Mouse (Mus musculus): Measurements from ENCODE around the gene Sec23b.
A peak's percentile ranks its signal among the peaks of the same experiment; 100 is the strongest.
"Not testable (repeated sequence)": the region's sequence is repeated elsewhere in the genome, so short reads cannot be mapped to it uniquely, and the experiment has no call there.

Sec23b gene

GRCm38 (mm10) chr2:144555820-144556552 is at the start of gene Sec23b:
Sec23b (plus strand) TSS chr2:144556229.
- peak; percentile 94 for DNase-seq

- DNase-seq, result no peak
These were observed 41.4 kb upstream of the Sec23b start for GRCm38 (mm10) chr2:144514619-144515018.

GRCm38 (mm10) chr2:144519772-144520171 is 36.3 kb upstream of the Sec23b start:
- DNase-seq, result no peak

GRCm38 (mm10) chr2:144525856-144526255 is 30.2 kb upstream of the Sec23b start:
- peak; percentile 19 for DNase-seq

GRCm38 (mm10) chr2:144526981-144527820 is 28.8 kb upstream of the Sec23b start, which contains the start of the genes Dzank1 and Polr3f:
Dzank1 (minus strand) TSS chr2:144527414.
Polr3f (plus strand) TSS chr2:144527718.
- peak; percentile 96 for DNase-seq

GRCm38 (mm10) chr2:144527821-144528174 is 28.2 kb upstream of the Sec23b start:
- DNase-seq, result no peak

GRCm38 (mm10) chr2:144537123-144537522 is 18.9 kb upstream of the Sec23b start:
- DNase-seq, result no peak

- no peak for DNase-seq
These were observed 14.8 kb upstream of the Sec23b start for GRCm38 (mm10) chr2:144541246-144541645.

GRCm38 (mm10) chr2:144543670-144544069 is 12.4 kb upstream of the Sec23b start:
- DNase-seq, result no peak

GRCm38 (mm10) chr2:144544630-144545029 is 11.4 kb upstream of the Sec23b start:
- no peak for DNase-seq

- DNase-seq, result no peak
These were observed 11.0 kb upstream of the Sec23b start for GRCm38 (mm10) chr2:144545061-144545460.

GRCm38 (mm10) chr2:144545481-144545880 is 10.5 kb upstream of the Sec23b start:
- DNase-seq, result no peak

- DNase-seq, result no peak
These were observed 8.5 kb upstream of the Sec23b start for GRCm38 (mm10) chr2:144547559-144547958.

GRCm38 (mm10) chr2:144550529-144550928 is 5.5 kb upstream of the Sec23b start, which contains the start of gene Rbbp9:
Rbbp9 (minus strand) TSS chr2:144550869.
- peak; percentile 55 for DNase-seq

GRCm38 (mm10) chr2:144553905-144554304 is 2.1 kb upstream of the Sec23b start:
- DNase-seq, result no peak

- no peak for DNase-seq
These were observed 676 bp upstream of the Sec23b start for GRCm38 (mm10) chr2:144555286-144555819.

GRCm38 (mm10) chr2:144588723-144589122 is 32.7 kb downstream of the Sec23b start:
- no peak for DNase-seq

- not testable (repeated sequence) for DNase-seq
These were observed 37.0 kb downstream of the Sec23b start for GRCm38 (mm10) chr2:144593036-144593435.

- DNase-seq, result peak; percentile 76
These were observed 38.1 kb downstream of the Sec23b start, which contains the start of gene Smim26 for GRCm38 (mm10) chr2:144593951-144594651. Smim26 (plus strand) TSS chr2:144594054.

- no peak for DNase-seq
These were observed 42.0 kb downstream of the Sec23b start for GRCm38 (mm10) chr2:144598006-144598405.

GRCm38 (mm10) chr2:144599831-144600687 is 44.0 kb downstream of the Sec23b start, which contains the start of gene Dtd1:
Dtd1 (plus strand) TSS chr2:144599897.
- peak; percentile 88 for DNase-seq

GRCm38 (mm10) chr2:144601576-144601975 is 45.5 kb downstream of the Sec23b start:
- no peak for DNase-seq
